Mouse (Mus musculus): Measurements from ENCODE around the gene Tnfrsf1b.

DNA sequence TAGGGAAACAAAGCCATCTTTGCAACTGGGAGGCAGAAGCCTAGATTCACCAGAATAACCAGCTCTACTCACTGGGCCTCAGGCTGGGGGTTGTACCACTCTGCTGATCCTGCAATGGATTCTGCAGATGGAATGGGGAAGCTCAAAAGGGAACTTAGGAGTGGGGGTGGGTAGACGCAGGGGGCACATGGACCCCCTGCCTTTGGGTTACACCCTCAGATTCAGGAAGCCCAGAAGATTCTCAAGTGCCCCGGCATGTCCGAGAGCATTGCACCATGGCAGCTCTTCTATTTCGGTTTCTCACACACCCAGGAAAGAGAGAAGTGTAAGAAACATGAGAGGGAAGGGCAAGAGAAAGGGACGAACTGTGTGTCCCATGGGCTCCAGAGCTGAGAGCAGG, 23.5 kb upstream of the Tnfrsf1b start:
- no peak for TF ChIP-seq CTCF (IDR thresholded peaks at IDR 0.05; ENCODE audit: borderline replicate concordance, control insufficient read depth, extremely low read depth, insufficient read depth, low read length, poor library complexity)
- no peak for TF ChIP-seq POLR2A (IDR thresholded peaks at IDR 0.05; ENCODE audit: control insufficient read depth, extremely low read depth, insufficient read depth, low read length, poor library complexity)

Data from thymus, adult 2 months (tissue).